Mouse (Mus musculus): ENCODE results near the gene Vmn1r197. TPM values are rescaled to one million over a fixed set of nuclear protein-coding genes. Genes with fewer than 3 reads are reported as not detected.
"Not testable (repeated sequence)": the region's sequence is repeated elsewhere in the genome, so short reads cannot be mapped to it uniquely, and the experiment has no call there.

Gene Vmn1r197
- polyA plus RNA-seq (2015; fragmentation: Nextera tagmentation; extraction: Ambion mirVana), result not detected in 2 replicates

GRCm38 (mm10) chr13:22324289-22324688, at the start of gene Vmn1r197:
Vmn1r197 (plus strand) TSS chr13:22324589.
- no peak for ATAC-seq
- Histone ChIP-seq H3K36me3 (ENCODE audit: control insufficient read depth, insufficient read depth, low read length) (no peaks in the 10 kb centered on the region), H3K4me2 (ENCODE audit: low read length) (no peak within 1 kb of the TSS), H3K27ac (ENCODE audit: low read length) (no peak within 1 kb of the TSS), H3K9ac (ENCODE audit: low read depth, low read length) (no peak within 1 kb of the TSS), H3K4me3 (ENCODE audit: low read depth, low read length) (no peak within 1 kb of the TSS), H3K27me3 (ENCODE audit: control insufficient read depth, insufficient read depth, low read depth, low read length) (no peaks in the 10 kb centered on the region), H3K4me1 (ENCODE audit: control insufficient read depth, insufficient read depth, low read length) (no peaks in the 10 kb centered on the region), H3K9me3 (replicated peaks; ENCODE audit: control insufficient read depth, low read length, poor library complexity, severe bottlenecking) (no peaks in the 10 kb centered on the region)

GRCm38 (mm10) chr13:22284578-22284977, 39.8 kb upstream of the Vmn1r197 start:
- H3K9ac ChIP-seq (ENCODE audit: low read depth, low read length), result no peak overlapping the region
- no peaks in the 10 kb centered on the region for H3K4me1 ChIP-seq (ENCODE audit: control insufficient read depth, insufficient read depth, low read length)
- H3K27ac ChIP-seq (ENCODE audit: low read length), result no peak overlapping the region
- no peaks in the 10 kb centered on the region for H3K27me3 ChIP-seq (ENCODE audit: control insufficient read depth, insufficient read depth, low read depth, low read length)
- ATAC-seq, result no peak
- 77% methylated on average over 2 of the region's 2 CpGs for WGBS
- H3K9me3 ChIP-seq (replicated peaks; ENCODE audit: control insufficient read depth, low read length, poor library complexity, severe bottlenecking), result no peaks in the 10 kb centered on the region
- H3K36me3 ChIP-seq (ENCODE audit: control insufficient read depth, insufficient read depth, low read length), result no peaks in the 10 kb centered on the region
- no peak overlapping the region for H3K4me3 ChIP-seq (ENCODE audit: low read depth, low read length)
- no peak overlapping the region for H3K4me2 ChIP-seq (ENCODE audit: low read length)

- no peaks in the 10 kb centered on the region for H3K4me1 ChIP-seq (ENCODE audit: control insufficient read depth, insufficient read depth, low read length)
- WGBS, result 73% methylated on average over 2 of the region's 2 CpGs
- H3K36me3 ChIP-seq (ENCODE audit: control insufficient read depth, insufficient read depth, low read length), result no peaks in the 10 kb centered on the region
- H3K9ac ChIP-seq (ENCODE audit: low read depth, low read length), result no peak within 1 kb of the TSS
- H3K27ac ChIP-seq (ENCODE audit: low read length), result no peak within 1 kb of the TSS
- no peaks in the 10 kb centered on the region for H3K27me3 ChIP-seq (ENCODE audit: control insufficient read depth, insufficient read depth, low read depth, low read length)
- no peak for ATAC-seq
- H3K9me3 ChIP-seq (replicated peaks; ENCODE audit: control insufficient read depth, low read length, poor library complexity, severe bottlenecking), result no peaks in the 10 kb centered on the region
- no peak within 1 kb of the TSS for H3K4me2 ChIP-seq (ENCODE audit: low read length)
- no peak within 1 kb of the TSS for H3K4me3 ChIP-seq (ENCODE audit: low read depth, low read length)
Observed at GRCm38 (mm10) chr13:22289620-22290019, 34.8 kb upstream of the Vmn1r197 start, which contains the start of gene Vmn1r196. Vmn1r196 (plus strand) TSS chr13:22289920.

GRCm38 (mm10) chr13:22308075-22308474, 16.3 kb upstream of the Vmn1r197 start:
- H3K9me3 ChIP-seq (replicated peaks; ENCODE audit: control insufficient read depth, low read length, poor library complexity, severe bottlenecking); H3K36me3 ChIP-seq (ENCODE audit: control insufficient read depth, insufficient read depth, low read length); H3K4me1 ChIP-seq (ENCODE audit: control insufficient read depth, insufficient read depth, low read length); H3K9ac ChIP-seq (ENCODE audit: low read depth, low read length); H3K4me2 ChIP-seq (ENCODE audit: low read length); H3K27me3 ChIP-seq (ENCODE audit: control insufficient read depth, insufficient read depth, low read depth, low read length); ATAC-seq; H3K4me3 ChIP-seq (ENCODE audit: low read depth, low read length); H3K27ac ChIP-seq (ENCODE audit: low read length): not testable (repeated sequence)
- 86% methylated on average over 5 of the region's 5 CpGs for WGBS

GRCm38 (mm10) chr13:22315361-22315760, 9.0 kb upstream of the Vmn1r197 start:
- Histone ChIP-seq H3K27me3 (ENCODE audit: control insufficient read depth, insufficient read depth, low read depth, low read length) (no peaks in the 10 kb centered on the region), H3K9me3 (replicated peaks; ENCODE audit: control insufficient read depth, low read length, poor library complexity, severe bottlenecking) (no peaks in the 10 kb centered on the region), H3K36me3 (ENCODE audit: control insufficient read depth, insufficient read depth, low read length) (no peaks in the 10 kb centered on the region), H3K27ac (ENCODE audit: low read length) (no peak overlapping the region), H3K4me3 (ENCODE audit: low read depth, low read length) (no peak overlapping the region), H3K9ac (ENCODE audit: low read depth, low read length) (no peak overlapping the region), H3K4me1 (ENCODE audit: control insufficient read depth, insufficient read depth, low read length) (no peaks in the 10 kb centered on the region), H3K4me2 (ENCODE audit: low read length) (no peak overlapping the region)
- WGBS, result 80% methylated on average over 2 of the region's 2 CpGs
- no peak for ATAC-seq

- H3K4me3 ChIP-seq (ENCODE audit: low read depth, low read length), result no peak overlapping the region
- H3K4me1 ChIP-seq (ENCODE audit: control insufficient read depth, insufficient read depth, low read length), result no peaks in the 10 kb centered on the region
- WGBS, result 88% methylated on average over 2 of the region's 2 CpGs
- no peaks in the 10 kb centered on the region for H3K27me3 ChIP-seq (ENCODE audit: control insufficient read depth, insufficient read depth, low read depth, low read length)
- no peak for ATAC-seq
- no peak overlapping the region for H3K27ac ChIP-seq (ENCODE audit: low read length)
- no peak overlapping the region for H3K4me2 ChIP-seq (ENCODE audit: low read length)
- no peaks in the 10 kb centered on the region for H3K36me3 ChIP-seq (ENCODE audit: control insufficient read depth, insufficient read depth, low read length)
- no peak overlapping the region for H3K9ac ChIP-seq (ENCODE audit: low read depth, low read length)
- no peaks in the 10 kb centered on the region for H3K9me3 ChIP-seq (replicated peaks; ENCODE audit: control insufficient read depth, low read length, poor library complexity, severe bottlenecking)
Observed at GRCm38 (mm10) chr13:22317366-22317765, 7.0 kb upstream of the Vmn1r197 start.

GRCm38 (mm10) chr13:22320091-22320490, 4.3 kb upstream of the Vmn1r197 start:
- no peaks in the 10 kb centered on the region for H3K27me3 ChIP-seq (ENCODE audit: control insufficient read depth, insufficient read depth, low read depth, low read length)
- no peaks in the 10 kb centered on the region for H3K36me3 ChIP-seq (ENCODE audit: control insufficient read depth, insufficient read depth, low read length)
- no peaks in the 10 kb centered on the region for H3K9me3 ChIP-seq (replicated peaks; ENCODE audit: control insufficient read depth, low read length, poor library complexity, severe bottlenecking)
- H3K4me1 ChIP-seq (ENCODE audit: control insufficient read depth, insufficient read depth, low read length), result no peaks in the 10 kb centered on the region
- no peak overlapping the region for H3K27ac ChIP-seq (ENCODE audit: low read length)
- no peak overlapping the region for H3K4me2 ChIP-seq (ENCODE audit: low read length)
- ATAC-seq, result no peak
- H3K9ac ChIP-seq (ENCODE audit: low read depth, low read length), result no peak overlapping the region
- H3K4me3 ChIP-seq (ENCODE audit: low read depth, low read length), result no peak overlapping the region

GRCm38 (mm10) chr13:22333269-22333668, 8.9 kb downstream of the Vmn1r197 start:
- H3K27ac ChIP-seq (ENCODE audit: low read length), result no peak overlapping the region
- no peaks in the 10 kb centered on the region for H3K4me1 ChIP-seq (ENCODE audit: control insufficient read depth, insufficient read depth, low read length)
- H3K4me2 ChIP-seq (ENCODE audit: low read length), result no peak overlapping the region
- H3K36me3 ChIP-seq (ENCODE audit: control insufficient read depth, insufficient read depth, low read length), result no peaks in the 10 kb centered on the region
- H3K4me3 ChIP-seq (ENCODE audit: low read depth, low read length), result no peak overlapping the region
- WGBS, result 79% methylated on average over 2 of the region's 2 CpGs
- H3K9ac ChIP-seq (ENCODE audit: low read depth, low read length), result no peak overlapping the region
- no peaks in the 10 kb centered on the region for H3K27me3 ChIP-seq (ENCODE audit: control insufficient read depth, insufficient read depth, low read depth, low read length)
- no peaks in the 10 kb centered on the region for H3K9me3 ChIP-seq (replicated peaks; ENCODE audit: control insufficient read depth, low read length, poor library complexity, severe bottlenecking)
- no peak for ATAC-seq

GRCm38 (mm10) chr13:22335565-22335964, 11.2 kb downstream of the Vmn1r197 start:
- no peak overlapping the region for H3K9ac ChIP-seq (ENCODE audit: low read depth, low read length)
- no peaks in the 10 kb centered on the region for H3K36me3 ChIP-seq (ENCODE audit: control insufficient read depth, insufficient read depth, low read length)
- H3K4me1 ChIP-seq (ENCODE audit: control insufficient read depth, insufficient read depth, low read length), result no peaks in the 10 kb centered on the region
- WGBS, result 94% methylated on average over 1 of the region's 1 CpGs
- H3K27me3 ChIP-seq (ENCODE audit: control insufficient read depth, insufficient read depth, low read depth, low read length), result no peaks in the 10 kb centered on the region
- no peak overlapping the region for H3K4me2 ChIP-seq (ENCODE audit: low read length)
- no peaks in the 10 kb centered on the region for H3K9me3 ChIP-seq (replicated peaks; ENCODE audit: control insufficient read depth, low read length, poor library complexity, severe bottlenecking)
- H3K4me3 ChIP-seq (ENCODE audit: low read depth, low read length), result no peak overlapping the region
- ATAC-seq, result no peak
- no peak overlapping the region for H3K27ac ChIP-seq (ENCODE audit: low read length)

GRCm38 (mm10) chr13:22350064-22350463, 25.7 kb downstream of the Vmn1r197 start, which contains the start of gene Vmn1r198:
Vmn1r198 (plus strand) TSS chr13:22350364.
- H3K4me3 ChIP-seq (ENCODE audit: low read depth, low read length), result no peak within 1 kb of the TSS
- no peak within 1 kb of the TSS for H3K9ac ChIP-seq (ENCODE audit: low read depth, low read length)
- H3K4me1 ChIP-seq (ENCODE audit: control insufficient read depth, insufficient read depth, low read length), result no peaks in the 10 kb centered on the region
- ATAC-seq, result no peak
- no peaks in the 10 kb centered on the region for H3K36me3 ChIP-seq (ENCODE audit: control insufficient read depth, insufficient read depth, low read length)
- WGBS, result 71% methylated on average over 1 of the region's 1 CpGs
- no peak within 1 kb of the TSS for H3K4me2 ChIP-seq (ENCODE audit: low read length)
- H3K9me3 ChIP-seq (replicated peaks; ENCODE audit: control insufficient read depth, low read length, poor library complexity, severe bottlenecking), result no peaks in the 10 kb centered on the region
- no peak within 1 kb of the TSS for H3K27ac ChIP-seq (ENCODE audit: low read length)
- no peaks in the 10 kb centered on the region for H3K27me3 ChIP-seq (ENCODE audit: control insufficient read depth, insufficient read depth, low read depth, low read length)
